Mouse (Mus musculus) embryonic facial prominence, embryonic 13.5 days (tissue): Measurements from ENCODE around the gene Gm7137. TPM values are rescaled to one million over a fixed set of nuclear protein-coding genes. Genes with fewer than 3 reads are reported as not detected.
"Not testable (repeated sequence)": the region's sequence is repeated elsewhere in the genome, so short reads cannot be mapped to it uniquely, and the experiment has no call there.

ENCODE experiments used
- ATAC-seq: fragments of 200-750 bp; cut with Nextera tagmentation; 2 replicates; pipeline ENCODE4 v1.8.0; 2017; ENCODE audit warnings: low read depth; ENCODE audit not compliant: insufficient number of reproducible peaks, insufficient read depth, low FRiP score, low TSS enrichment
- H3K27ac ChIP-seq: fragments of 300-500 bp; sonication (generic); 2 replicates; pipeline ENCODE4 v1.5.1; 2015; ENCODE audit warnings: moderate library complexity, mild to moderate bottlenecking, inconsistent platforms
- H3K27me3 ChIP-seq: fragments of 300-500 bp; sonication (generic); 2 replicates; pipeline ENCODE4 v1.6.1; 2015; ENCODE audit warnings: mild to moderate bottlenecking, inconsistent platforms
- H3K36me3 ChIP-seq: fragments of 300-500 bp; sonication (generic); 2 replicates; pipeline ENCODE4 v1.6.1; 2015; ENCODE audit warnings: mild to moderate bottlenecking, inconsistent platforms
- H3K4me1 ChIP-seq: fragments of 300-500 bp; sonication (generic); 2 replicates; pipeline ENCODE4 v1.6.1; 2015; ENCODE audit warnings: inconsistent platforms
- H3K4me2 ChIP-seq: fragments of 300-500 bp; sonication (generic); 2 replicates; pipeline ENCODE4 v1.6.1; 2015; ENCODE audit warnings: moderate library complexity, mild to moderate bottlenecking, inconsistent platforms
- H3K4me3 ChIP-seq: fragments of 300-500 bp; sonication (generic); 2 replicates; pipeline ENCODE4 v1.5.1; 2015; ENCODE audit warnings: mild to moderate bottlenecking, inconsistent platforms
- H3K9ac ChIP-seq: fragments of 300-500 bp; sonication (generic); 2 replicates; pipeline ENCODE4 v1.6.1; 2015; ENCODE audit warnings: mild to moderate bottlenecking, inconsistent platforms
- H3K9me3 ChIP-seq: fragments of 300-500 bp; sonication (generic); 2 replicates; pipeline ENCODE4 v1.6.1; 2016; ENCODE audit warnings: inconsistent platforms
- WGBS: fragments of 180-500 bp; shearing (Covaris S2); methylation state at CpG from one replicate; pipeline ENCODE4 v1.1.7; 2015; ENCODE audit warnings: mixed read lengths; 5-methylcytosine and 5-hydroxymethylcytosine counted together
- polyA plus RNA-seq: library from polyadenylated mRNA; unstranded; fragments of >200 nt; fragmentation: Nextera tagmentation; extraction: Ambion mirVana; gene quantifications from 2 replicates; pipeline ENCODE4 v1.2.1, GENCODE M21; 2015

Gene Gm7137
- polyA plus RNA-seq, 1 experiment from 2014 or later: not detected

GRCm38 (mm10) chr10:77794976-77795375 is 7.0 kb upstream of the Gm7137 start, which contains the start of gene Gm9639:
Gene Gm9639 (minus strand): TSS chr10:77795076.
- 45% methylated on average over 2 of the region's 2 CpGs for WGBS
- Histone ChIP-seq H3K4me2 (no peak within 1 kb of the TSS), H3K9me3 (no peaks in the 10 kb centered on the region), H3K4me3 (no peak within 1 kb of the TSS), H3K4me1 (no peaks in the 10 kb centered on the region), H3K36me3 (no peaks in the 10 kb centered on the region), H3K9ac (no peak within 1 kb of the TSS), H3K27me3 (no peaks in the 10 kb centered on the region), H3K27ac (no peak within 1 kb of the TSS)
- ATAC-seq: no peak

GRCm38 (mm10) chr10:77788621-77789020 is 621 bp upstream of the Gm7137 start:
- WGBS: 79% methylated on average over 2 of the region's 2 CpGs
- Histone ChIP-seq H3K4me1 (no peaks in the 10 kb centered on the region), H3K4me3 (no peak overlapping the region), H3K4me2 (no peak overlapping the region), H3K9me3 (no peaks in the 10 kb centered on the region), H3K27me3 (no peaks in the 10 kb centered on the region), H3K36me3 (no peaks in the 10 kb centered on the region), H3K9ac (no peak overlapping the region), H3K27ac (no peak overlapping the region)
- ATAC-seq: no peak

GRCm38 (mm10) chr10:77783396-77783795 is 4.6 kb downstream of the Gm7137 start:
- not testable (repeated sequence) for H3K9me3 ChIP-seq, H3K27ac ChIP-seq, H3K36me3 ChIP-seq, H3K9ac ChIP-seq, H3K4me1 ChIP-seq, H3K27me3 ChIP-seq, H3K4me3 ChIP-seq, H3K4me2 ChIP-seq, ATAC-seq
- 78% methylated on average over 3 of the region's 3 CpGs for WGBS

- not testable (repeated sequence) for H3K4me2 ChIP-seq, H3K9ac ChIP-seq, H3K4me1 ChIP-seq, ATAC-seq, H3K9me3 ChIP-seq, H3K27ac ChIP-seq, H3K36me3 ChIP-seq, H3K4me3 ChIP-seq, H3K27me3 ChIP-seq
- WGBS: 60% methylated on average over 1 of the region's 1 CpGs
These were observed 5.6 kb downstream of the Gm7137 start, which contains the start of gene Gm3250 for GRCm38 (mm10) chr10:77782442-77782841. Gene Gm3250 (minus strand): TSS chr10:77782542.

GRCm38 (mm10) chr10:77776844-77777243 is 11.2 kb downstream of the Gm7137 start, which contains the start of gene Gm7138:
Gene Gm7138 (minus strand): TSS chr10:77776944.
- not testable (repeated sequence) for H3K9me3 ChIP-seq, H3K9ac ChIP-seq, H3K4me2 ChIP-seq, H3K36me3 ChIP-seq, H3K4me1 ChIP-seq, H3K4me3 ChIP-seq, H3K27ac ChIP-seq, H3K27me3 ChIP-seq, ATAC-seq
- WGBS: 47% methylated on average over 1 of the region's 1 CpGs

- WGBS: 87% methylated on average over 3 of the region's 3 CpGs
- H3K36me3 ChIP-seq, H3K9ac ChIP-seq, H3K27ac ChIP-seq, H3K9me3 ChIP-seq, H3K27me3 ChIP-seq, H3K4me2 ChIP-seq, H3K4me1 ChIP-seq, ATAC-seq, H3K4me3 ChIP-seq: not testable (repeated sequence)
These were observed 15.9 kb downstream of the Gm7137 start for GRCm38 (mm10) chr10:77772142-77772541.

GRCm38 (mm10) chr10:77771225-77771624 is 16.8 kb downstream of the Gm7137 start, which contains the start of gene Gm3238:
Gene Gm3238 (minus strand): TSS chr10:77771325.
- not testable (repeated sequence) for H3K27ac ChIP-seq, H3K36me3 ChIP-seq, H3K27me3 ChIP-seq, H3K4me2 ChIP-seq, H3K9ac ChIP-seq, H3K9me3 ChIP-seq, H3K4me3 ChIP-seq, H3K4me1 ChIP-seq, ATAC-seq
- WGBS: 70% methylated on average over 1 of the region's 1 CpGs

GRCm38 (mm10) chr10:77769727-77770126 is 18.3 kb downstream of the Gm7137 start:
- WGBS: 65% methylated on average over 1 of the region's 1 CpGs
- ATAC-seq: no peak

GRCm38 (mm10) chr10:77759582-77759981 is 28.4 kb downstream of the Gm7137 start, which contains the start of gene Gm3233:
Gene Gm3233 (minus strand): TSS chr10:77759682.
- WGBS: 80% methylated on average over 1 of the region's 1 CpGs
- not testable (repeated sequence) for H3K4me2 ChIP-seq, H3K4me3 ChIP-seq, H3K27ac ChIP-seq, H3K4me1 ChIP-seq, H3K27me3 ChIP-seq, ATAC-seq, H3K36me3 ChIP-seq, H3K9me3 ChIP-seq, H3K9ac ChIP-seq

More at GRCm38 (mm10) chr10:77769727-77770126, 18.3 kb downstream of the Gm7137 start:
- Histone ChIP-seq H3K27me3 (no peaks in the 10 kb centered on the region), H3K27ac (no peak overlapping the region), H3K4me1 (no peaks in the 10 kb centered on the region), H3K36me3 (no peaks in the 10 kb centered on the region), H3K9me3 (no peaks in the 10 kb centered on the region), H3K4me2 (no peak overlapping the region), H3K4me3 (no peak overlapping the region), H3K9ac (no peak overlapping the region)

GRCm38 (mm10) chr10:77753448-77753847 is 34.6 kb downstream of the Gm7137 start:
- Histone ChIP-seq H3K9ac (no peak overlapping the region), H3K4me1 (no peaks in the 10 kb centered on the region), H3K4me2 (no peak overlapping the region), H3K27me3 (no peaks in the 10 kb centered on the region), H3K27ac (no peak overlapping the region), H3K4me3 (no peak overlapping the region), H3K9me3 (no peaks in the 10 kb centered on the region), H3K36me3 (no peaks in the 10 kb centered on the region)
- no peak for ATAC-seq

- WGBS: 64% methylated on average over 3 of the region's 3 CpGs
- not testable (repeated sequence) for H3K36me3 ChIP-seq, H3K4me1 ChIP-seq, H3K27ac ChIP-seq, ATAC-seq, H3K4me3 ChIP-seq, H3K9me3 ChIP-seq, H3K27me3 ChIP-seq, H3K9ac ChIP-seq, H3K4me2 ChIP-seq
These were observed 35.7 kb downstream of the Gm7137 start for GRCm38 (mm10) chr10:77752312-77752711.

- not testable (repeated sequence) for ATAC-seq, H3K9ac ChIP-seq, H3K27me3 ChIP-seq, H3K36me3 ChIP-seq, H3K9me3 ChIP-seq, H3K4me3 ChIP-seq, H3K27ac ChIP-seq, H3K4me1 ChIP-seq, H3K4me2 ChIP-seq
- 61% methylated on average over 1 of the region's 1 CpGs for WGBS
These were observed 36.7 kb downstream of the Gm7137 start, which contains the start of gene Gm9736 for GRCm38 (mm10) chr10:77751254-77751653. Gene Gm9736 (minus strand): TSS chr10:77751354.
